Mouse (Mus musculus) Patski (cell line): Measurements from ENCODE around the gene Unc13c. TPM values are rescaled to one million over a fixed set of nuclear protein-coding genes. Genes with fewer than 3 reads are reported as not detected.
A peak's percentile ranks its signal among the peaks of the same experiment; 100 is the strongest.

ENCODE experiments used
- ATAC-seq: fragments of 100-300 bp; one replicate; pipeline ENCODE4 v1.8.0; 2021
- CTCF ChIA-PET: fragments of 350-600 bp; sonication (Branson Sonifier 250); formaldehyde crosslinking; loops from one replicate; lab custom pipeline; 2022; ENCODE audit warnings: inconsistent platforms; lab: Charles Lee
- POLR2A ChIA-PET: fragments of 350-600 bp; sonication (Branson Sonifier 250); formaldehyde crosslinking; loops from one replicate; lab custom pipeline; 2022; ENCODE audit warnings: antibody characterized with exemption, inconsistent platforms; lab: Charles Lee
- DNase-seq: peaks from one replicate; pipeline ENCODE4 v3.0.0-alpha.2; 2011; ENCODE audit warnings: low read depth, low spot score
- H3K27me3 ChIP-seq: fragments of 371-371 bp; one replicate; pipeline ENCODE4 v1.5.1; 2021
- CTCF ChIP-seq: fragments of 100-300 bp; IDR thresholded peaks from one replicate; pipeline ENCODE4 v1.5.1; 2021
- in situ Hi-C: fragments of 300-500 bp; cut with MboI; formaldehyde crosslinking; loops from 3 replicates; pipeline ENCODE4 v1.11.1; 2018; ENCODE audit warnings: low pct_unique_long_range_greater_than_20kb, mixed read lengths
- polyA plus RNA-seq: library from polyadenylated mRNA; unstranded; gene quantifications from one replicate; pipeline ENCODE4 v1.2.3, GENCODE M21; 2021

Gene Unc13c
- polyA plus RNA-seq, 1 experiment from 2014 or later, result not detected

- ChIA-PET CTCF (interaction anchor here (1.2 to 1.5 kb wide), 3 partner anchors 9 to 24 kb away, joined by 3 to 6 read pairs (median 3); no protein-coding TSS in a partner anchor), POLR2A (no interaction called here)
- ATAC-seq, result no peak
Measured at GRCm38 (mm10) chr9:73638119-73638518, 330.6 kb downstream of the Unc13c start.

GRCm38 (mm10) chr9:73625171-73625570 lies 343.6 kb downstream of the Unc13c start:
- POLR2A ChIA-PET, result no interaction called here

More at GRCm38 (mm10) chr9:73638119-73638518, 330.6 kb downstream of the Unc13c start:
- no peaks in the 10 kb centered on the region for H3K27me3 ChIP-seq
- TF ChIP-seq CTCF, result peak; percentile 43
- in situ Hi-C loops, result no loop called here
- no peak for DNase-seq

GRCm38 (mm10) chr9:73612896-73613295 lies 355.9 kb downstream of the Unc13c start:
- ATAC-seq (no peak), DNase-seq (no peak)
- no peak for TF ChIP-seq CTCF
- ChIA-PET CTCF (interaction anchor here (1.1 kb wide), 1 partner anchor 8 kb away, joined by 4 read pairs; no protein-coding TSS in a partner anchor), POLR2A (no interaction called here)
- H3K27me3 ChIP-seq, result no peaks in the 10 kb centered on the region
- in situ Hi-C loops, result no loop called here

More at GRCm38 (mm10) chr9:73625171-73625570, 343.6 kb downstream of the Unc13c start:
- no peak for TF ChIP-seq CTCF
- CTCF ChIA-PET, result no interaction called here
- ATAC-seq (peak; percentile 78), DNase-seq (peak; percentile 34)
- in situ Hi-C loops, result no loop called here
- H3K27me3 ChIP-seq, result no peaks in the 10 kb centered on the region

- ATAC-seq (no peak), DNase-seq (no peak)
- H3K27me3 ChIP-seq, result peaks cover 3% of the 10 kb centered on the region
- POLR2A ChIA-PET, result no interaction called here
- CTCF ChIA-PET, result interaction anchor here (1.5 kb wide), 1 partner anchor 10 kb away, joined by 4 read pairs; no protein-coding TSS in a partner anchor
- no peak for TF ChIP-seq CTCF
- in situ Hi-C loops, result no loop called here
Measured at GRCm38 (mm10) chr9:73603921-73604320, 364.8 kb downstream of the Unc13c start.

GRCm38 (mm10) chr9:73565558-73565957 lies 403.2 kb downstream of the Unc13c start:
- no peaks in the 10 kb centered on the region for H3K27me3 ChIP-seq
- DNase-seq (no peak), ATAC-seq (no peak)
- POLR2A ChIA-PET, result no interaction called here
- no peak for TF ChIP-seq CTCF
- CTCF ChIA-PET, result no interaction called here
- in situ Hi-C loops, result loop anchor here (25.0 kb wide), 1 partner anchor 403 kb away; no protein-coding TSS in a partner anchor

GRCm38 (mm10) chr9:73560037-73560436 lies 408.7 kb downstream of the Unc13c start:
- in situ Hi-C loops, result loop anchor here (25.0 kb wide), 1 partner anchor 398 kb away; no protein-coding TSS in a partner anchor

GRCm38 (mm10) chr9:73557805-73558204 lies 411.0 kb downstream of the Unc13c start:
- DNase-seq (no peak), ATAC-seq (no peak)
- no peaks in the 10 kb centered on the region for H3K27me3 ChIP-seq
- CTCF ChIA-PET, result interaction anchor here (0.6 to 1.7 kb wide), 7 partner anchors 9 to 469 kb away, joined by 3 to 8 read pairs (median 3); no protein-coding TSS in a partner anchor
- POLR2A ChIA-PET, result interaction anchor here (0.6 kb wide), 1 partner anchor 1658 kb away, joined by 3 read pairs; no protein-coding TSS in a partner anchor
- TF ChIP-seq CTCF, result peak; percentile 89
- in situ Hi-C loops, result loop anchor here (5.0 to 25.0 kb wide), 2 partner anchors 396 to 424 kb away; no protein-coding TSS in a partner anchor

More at GRCm38 (mm10) chr9:73560037-73560436, 408.7 kb downstream of the Unc13c start:
- ATAC-seq, result no peak
- POLR2A ChIA-PET, result no interaction called here
- H3K27me3 ChIP-seq, result no peaks in the 10 kb centered on the region
- CTCF ChIA-PET, result interaction anchor here (1.3 kb wide), 1 partner anchor 422 kb away, joined by 3 read pairs; no protein-coding TSS in a partner anchor
- TF ChIP-seq CTCF, result no peak
- no peak for DNase-seq

- TF ChIP-seq CTCF, result no peak
- POLR2A ChIA-PET, result no interaction called here
- no peaks in the 10 kb centered on the region for H3K27me3 ChIP-seq
- DNase-seq (no peak), ATAC-seq (no peak)
- CTCF ChIA-PET, result interaction anchor here (0.8 to 2.4 kb wide), 2 partner anchors 18 to 428 kb away, joined by 3 to 10 read pairs; no protein-coding TSS in a partner anchor
- in situ Hi-C loops, result loop anchor here (5.0 to 25.0 kb wide), 2 partner anchors 393 to 427 kb away; no protein-coding TSS in a partner anchor
Measured at GRCm38 (mm10) chr9:73555354-73555753, 413.4 kb downstream of the Unc13c start.

GRCm38 (mm10) chr9:73472568-73472967 lies 496.2 kb downstream of the Unc13c start:
- in situ Hi-C loops, result no loop called here
- TF ChIP-seq CTCF, result no peak
- DNase-seq (peak; percentile 25), ATAC-seq (peak; percentile 84)
- ChIA-PET POLR2A (no interaction called here), CTCF (no interaction called here)
- H3K27me3 ChIP-seq, result no peaks in the 10 kb centered on the region

- TF ChIP-seq CTCF, result no peak
- POLR2A ChIA-PET, result interaction anchor here (0.6 kb wide), 1 partner anchor 25 kb away, joined by 3 read pairs; no protein-coding TSS in a partner anchor
- CTCF ChIA-PET, result no interaction called here
- in situ Hi-C loops, result no loop called here
- ATAC-seq (no peak), DNase-seq (no peak)
- H3K27me3 ChIP-seq, result no peaks in the 10 kb centered on the region
Measured at GRCm38 (mm10) chr9:73462027-73462426, 506.7 kb downstream of the Unc13c start.

- ChIA-PET POLR2A (no interaction called here), CTCF (interaction anchor here (0.7 kb wide), 1 partner anchor 18 kb away, joined by 3 read pairs; no protein-coding TSS in a partner anchor)
- no peak for TF ChIP-seq CTCF
- ATAC-seq, result no peak
- no peak for DNase-seq
- in situ Hi-C loops, result no loop called here
- H3K27me3 ChIP-seq, result no peaks in the 10 kb centered on the region
Measured at GRCm38 (mm10) chr9:73450009-73450408, 518.8 kb downstream of the Unc13c start.
